Mouse (Mus musculus) small intestine, adult 2 months (tissue): ENCODE data around the gene Smim1. TPM values are rescaled to one million over a fixed set of nuclear protein-coding genes. Genes with fewer than 3 reads are reported as not detected.

Experiments used
- H3K27ac ChIP-seq: fragments of 200-500 bp; 2 replicates; pipeline ENCODE4 v1.5.1; 2012; ENCODE audit warnings: low read depth, low read length, control low read depth, inconsistent platforms; ENCODE audit not compliant: insufficient read depth
- H3K27me3 ChIP-seq: fragments of 200-500 bp; 2 replicates; pipeline ENCODE4 v1.6.1; 2012; ENCODE audit warnings: mild to moderate bottlenecking, moderate library complexity, low read length, inconsistent platforms; ENCODE audit not compliant: control insufficient read depth, insufficient read depth
- H3K36me3 ChIP-seq: fragments of 200-500 bp; 2 replicates; pipeline ENCODE4 v1.6.1; 2012; ENCODE audit warnings: mild to moderate bottlenecking, low read length, control low read depth, inconsistent platforms; ENCODE audit not compliant: control insufficient read depth, insufficient read depth
- H3K4me1 ChIP-seq: fragments of 200-500 bp; 2 replicates; pipeline ENCODE4 v1.6.1; 2012; ENCODE audit warnings: low read length, inconsistent platforms, mixed read lengths; ENCODE audit not compliant: control insufficient read depth, insufficient read depth, insufficient read length
- H3K4me3 ChIP-seq: fragments of 200-500 bp; 2 replicates; pipeline ENCODE4 v1.5.1; 2012; ENCODE audit warnings: low read depth, mild to moderate bottlenecking, control low read depth, inconsistent platforms, low read length, moderate library complexity
- CTCF ChIP-seq: fragments of 200-500 bp; IDR thresholded peaks from 2 replicates; pipeline ENCODE4 v1.5.1; 2012; ENCODE audit warnings: low read depth, mild to moderate bottlenecking, control low read depth, inconsistent platforms, low read length, moderate library complexity, mixed read lengths; ENCODE audit not compliant: insufficient replicate concordance, insufficient read length; ENCODE audit errors: extremely low read depth
- POLR2A ChIP-seq: fragments of 200-500 bp; IDR thresholded peaks from 2 replicates; pipeline ENCODE4 v1.6.1; 2012; ENCODE audit warnings: low read depth, mild to moderate bottlenecking, control low read depth, inconsistent platforms, low read length, moderate library complexity
- WGBS: fragments of 180-500 bp; shearing (Covaris S2); methylation state at CpG from one replicate; pipeline ENCODE4 v1.1.7; 2018; 5-methylcytosine and 5-hydroxymethylcytosine counted together
- polyA plus RNA-seq: library from polyadenylated mRNA; depleted of rRNA; stranded (reverse); fragments of >200 nt; gene quantifications from 2 replicates; pipeline ENCODE4 v1.2.3, GENCODE M21; 2012; rRNA removed

Smim1 gene
- polyA plus RNA-seq, 1 experiment: 6.5 TPM

DNA sequence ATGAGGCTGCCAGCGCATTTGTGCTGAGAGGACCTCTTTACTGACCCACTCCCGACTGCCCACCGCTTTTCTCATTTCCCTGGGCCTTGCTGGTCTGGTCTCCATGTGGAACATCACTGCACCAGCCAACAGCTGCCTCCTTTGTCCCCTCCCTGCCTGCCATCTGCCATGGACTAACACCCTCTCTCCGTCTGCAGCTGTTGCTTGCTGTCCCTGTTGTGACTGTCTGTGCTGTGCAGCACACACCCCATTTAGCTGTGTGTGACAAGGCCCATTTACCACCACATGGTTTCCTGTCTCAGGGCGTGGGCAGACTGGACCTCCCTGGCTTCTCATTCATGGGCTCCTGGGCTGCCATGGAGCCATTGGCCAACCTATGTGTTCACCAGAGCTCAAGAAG lies 20.5 kb downstream of the Smim1 start:
- TF ChIP-seq POLR2A (no peak), CTCF (no peak)
- H3K4me3 ChIP-seq: no peak overlapping the region

DNA sequence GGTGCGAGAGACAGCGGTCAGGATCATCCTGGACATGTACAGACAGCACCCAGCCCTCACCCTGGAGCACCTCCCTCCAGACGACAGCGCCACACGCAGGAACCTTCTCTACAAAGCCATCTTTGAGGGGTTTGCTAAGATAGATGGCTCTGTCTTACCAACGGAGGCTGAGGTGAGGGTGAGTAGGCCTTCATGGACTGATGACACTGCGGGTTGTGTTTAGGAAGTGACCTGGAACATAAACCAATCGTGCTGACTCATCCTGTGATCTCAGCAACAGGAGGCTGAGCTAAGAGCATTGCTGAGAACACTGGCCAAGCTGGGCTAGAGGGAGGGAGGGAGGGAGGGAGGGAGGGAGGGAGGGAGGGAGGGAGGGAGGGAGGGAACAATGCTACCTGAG lies 32.5 kb downstream of the Smim1 start:
- WGBS: 91% methylated on average over 8 of the region's 8 CpGs
- Histone ChIP-seq H3K27me3 (no peaks in the 10 kb centered on the region), H3K4me1 (no peaks in the 10 kb centered on the region), H3K36me3 (peaks cover 74% of the 10 kb centered on the region), H3K4me3 (no peak overlapping the region), H3K27ac (no peak overlapping the region)
- TF ChIP-seq CTCF (no peak), POLR2A (no peak)

More for the DNA sequence above, 20.5 kb downstream of the Smim1 start:
- H3K4me1 ChIP-seq: no peaks in the 10 kb centered on the region
- H3K27me3 ChIP-seq: no peaks in the 10 kb centered on the region
- H3K36me3 ChIP-seq: peaks cover 10% of the 10 kb centered on the region; the same call in 1 of the 2 replicates
- no peak overlapping the region for H3K27ac ChIP-seq
- WGBS: 90% methylated on average over 5 of the region's 5 CpGs

DNA sequence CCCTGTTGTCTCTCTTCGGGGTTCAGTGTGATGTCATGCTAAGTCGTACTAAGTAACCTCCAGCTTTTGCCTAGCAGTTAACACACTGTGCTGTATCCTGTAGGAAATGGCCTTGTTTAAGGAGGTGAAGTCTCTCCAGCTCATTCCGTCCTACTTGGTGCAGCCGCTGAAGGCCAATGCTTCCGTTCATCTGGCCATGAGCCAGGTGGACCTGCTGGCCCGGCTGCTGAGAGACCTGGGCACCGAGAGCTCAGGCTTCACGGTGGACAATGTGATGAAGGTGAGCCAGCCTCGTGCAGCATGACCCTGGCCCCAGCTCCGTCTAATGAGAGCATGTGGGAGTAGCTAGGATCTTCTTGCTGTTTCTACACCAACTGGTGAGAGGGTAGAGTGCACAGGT lies 33.3 kb downstream of the Smim1 start:
- TF ChIP-seq POLR2A (no peak), CTCF (no peak)
- 87% methylated on average over 10 of the region's 10 CpGs for WGBS
- H3K36me3 ChIP-seq: peaks cover 78% of the 10 kb centered on the region
- H3K4me1 ChIP-seq: no peaks in the 10 kb centered on the region
- no peak overlapping the region for H3K27ac ChIP-seq
- no peak overlapping the region for H3K4me3 ChIP-seq
- H3K27me3 ChIP-seq: no peaks in the 10 kb centered on the region

DNA sequence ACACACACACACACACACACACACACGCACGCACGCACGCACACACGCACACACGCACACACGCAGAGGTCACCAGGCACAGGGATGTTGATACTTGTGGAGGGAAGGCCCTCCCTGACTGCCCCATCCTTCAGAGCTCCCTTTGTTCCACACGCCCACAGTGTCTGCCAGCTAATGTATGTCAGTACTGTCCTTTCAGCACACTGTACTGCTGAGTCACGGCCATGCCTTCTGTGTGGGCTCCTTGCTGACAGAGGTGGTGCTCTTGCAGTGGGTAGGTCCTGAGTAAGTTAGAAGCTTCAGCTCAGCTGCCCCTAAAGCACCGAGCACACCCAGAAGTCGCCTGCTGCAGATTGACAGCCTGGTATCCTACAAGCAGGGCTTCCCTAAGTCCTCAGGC lies 45.6 kb downstream of the Smim1 start:
- no peak for TF ChIP-seq POLR2A
- H3K4me1 ChIP-seq: peaks cover 5% of the 10 kb centered on the region; the same call in 1 of the 2 replicates
- no peak overlapping the region for H3K4me3 ChIP-seq
- peaks cover 47% of the 10 kb centered on the region for H3K36me3 ChIP-seq
- WGBS: 93% methylated on average over 11 of the region's 11 CpGs
- H3K27ac ChIP-seq: no peak overlapping the region
- H3K27me3 ChIP-seq: no peaks in the 10 kb centered on the region

DNA sequence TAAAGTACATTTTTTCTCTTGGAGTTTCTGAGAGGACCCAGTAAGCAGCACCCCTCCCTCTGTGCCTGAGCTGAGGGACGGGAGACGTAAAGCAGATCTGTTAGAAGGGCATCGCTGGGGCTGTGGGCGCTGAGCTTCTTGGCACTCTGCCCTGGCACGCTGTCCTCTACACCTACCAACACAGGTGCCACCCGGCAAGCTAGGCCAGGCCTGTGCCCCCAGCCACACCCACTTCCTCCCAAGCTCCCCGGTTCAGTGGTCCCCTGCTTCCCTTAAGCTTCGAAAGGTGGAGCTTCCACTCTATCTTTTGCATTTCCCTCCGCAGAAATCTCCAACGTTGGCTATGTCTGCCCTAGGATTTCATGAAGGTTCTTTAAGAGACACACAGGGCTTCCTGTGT lies 46.8 kb downstream of the Smim1 start:
- TF ChIP-seq POLR2A (no peak), CTCF (no peak)
- Histone ChIP-seq H3K36me3 (peaks cover 36% of the 10 kb centered on the region), H3K4me1 (peaks cover 5% of the 10 kb centered on the region), H3K27me3 (no peaks in the 10 kb centered on the region), H3K4me3 (no peak overlapping the region), H3K27ac (no peak overlapping the region)
- 72% methylated on average over 10 of the region's 10 CpGs for WGBS

DNA sequence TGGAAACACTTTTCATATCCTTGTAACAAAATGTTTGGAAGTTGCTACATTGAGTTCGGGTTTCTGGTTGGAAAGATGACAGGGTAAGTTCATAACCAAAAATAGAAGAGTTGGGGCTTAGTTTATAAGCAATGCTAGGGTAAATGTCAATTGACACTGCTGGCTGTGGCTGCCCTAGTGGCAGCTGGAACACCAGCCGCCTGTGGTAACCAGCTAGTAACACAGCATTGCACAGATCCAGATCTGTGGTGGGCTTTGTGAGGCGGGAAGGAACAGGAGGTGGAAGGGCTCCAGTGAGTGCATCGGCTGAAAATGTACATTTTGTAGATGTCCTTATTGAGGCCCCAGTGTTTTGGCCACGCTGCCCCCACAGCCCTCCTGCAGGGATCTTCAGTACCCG lies 50.3 kb downstream of the Smim1 start:
- H3K4me1 ChIP-seq: peaks cover 9% of the 10 kb centered on the region
- H3K36me3 ChIP-seq: peaks cover 20% of the 10 kb centered on the region
- 38% methylated on average over 6 of the region's 6 CpGs for WGBS
- H3K4me3 ChIP-seq: peak overlapping the region; percentile 44
- H3K27me3 ChIP-seq: no peaks in the 10 kb centered on the region
- H3K27ac ChIP-seq: no peak overlapping the region
- TF ChIP-seq POLR2A (no peak), CTCF (no peak)

DNA sequence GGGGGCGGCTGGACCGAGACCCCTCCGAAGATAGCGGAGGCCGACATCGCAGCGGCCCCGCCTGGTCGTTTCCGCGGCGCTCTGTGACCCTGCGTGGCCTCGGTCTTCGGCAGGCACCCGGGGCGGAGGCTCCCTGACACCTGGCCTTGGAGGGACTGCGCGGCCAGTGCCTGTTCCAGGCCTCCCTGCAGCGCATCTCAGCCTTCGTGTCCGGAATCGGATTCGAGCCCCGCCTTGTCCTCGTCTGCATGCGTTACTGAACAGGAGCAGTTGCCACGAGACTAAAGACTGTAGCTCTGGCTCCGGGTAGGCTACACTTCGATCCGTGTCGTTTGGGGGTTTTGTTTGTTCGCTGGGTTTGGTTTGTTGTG lies 50.8 kb downstream of the Smim1 start:
- H3K27ac ChIP-seq: no peak overlapping the region
- peaks cover 21% of the 10 kb centered on the region for H3K36me3 ChIP-seq
- H3K27me3 ChIP-seq: no peaks in the 10 kb centered on the region
- no peak for TF ChIP-seq POLR2A
- TF ChIP-seq CTCF: no peak
- WGBS: under 1% methylated on average over 33 of the region's 33 CpGs
- peaks cover 9% of the 10 kb centered on the region for H3K4me1 ChIP-seq
- H3K4me3 ChIP-seq: peak overlapping the region; percentile 99

DNA sequence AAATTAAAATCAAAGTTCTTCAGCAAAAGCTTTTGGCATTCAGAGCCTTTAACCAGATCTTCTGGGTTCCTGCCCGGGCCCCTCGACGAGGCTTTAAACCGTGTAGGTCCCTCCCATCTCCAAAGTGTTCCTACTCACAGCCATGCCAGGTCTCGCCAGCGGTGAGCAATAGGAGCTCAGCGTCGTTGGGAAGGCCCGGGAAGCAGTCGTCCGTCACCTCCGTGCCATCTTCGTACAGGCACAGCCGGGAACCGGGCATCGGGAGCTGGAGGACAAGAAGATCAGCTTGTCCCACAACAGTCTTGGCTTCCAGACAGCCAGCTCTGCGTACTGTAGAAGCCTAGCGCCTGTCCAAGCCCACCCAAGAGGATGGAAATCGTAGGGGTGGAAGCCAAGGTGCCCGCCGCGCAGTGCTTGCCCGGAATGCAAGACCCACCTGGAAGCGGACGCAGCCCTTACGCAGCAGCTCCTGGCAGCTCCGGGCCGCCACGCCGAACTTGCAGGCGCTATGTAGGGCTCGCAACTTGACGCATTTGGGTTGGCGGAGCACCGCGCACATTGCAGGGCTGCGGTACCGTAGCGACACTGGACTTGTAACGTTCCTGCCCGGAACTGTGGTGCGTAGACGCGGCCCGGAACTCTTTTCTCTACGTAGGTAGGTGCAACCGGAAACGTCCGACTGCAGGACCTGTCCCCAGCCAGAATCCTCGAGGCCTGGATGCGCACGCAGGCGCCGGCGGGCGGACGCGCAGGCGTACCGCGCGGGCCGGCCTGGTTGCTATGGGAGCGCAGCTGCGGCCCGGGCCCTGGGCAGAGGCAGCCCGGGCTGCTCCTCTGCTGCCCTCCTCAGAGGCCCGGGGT lies 51.4 kb downstream of the Smim1 start, which contains the start of the genes Dffb and Cep104:
TSS of gene Dffb (minus strand) at position 696 of the 861 bp plus-strand sequence.
TSS of gene Cep104 (plus strand) at position 764 of the 861 bp plus-strand sequence.
- Histone ChIP-seq H3K36me3 (peaks cover 19% of the 10 kb centered on the region), H3K4me3 (peak within 1 kb of the TSS; percentile 99), H3K4me1 (peaks cover 9% of the 10 kb centered on the region), H3K27ac (peak within 1 kb of the TSS; percentile 81), H3K27me3 (no peaks in the 10 kb centered on the region)
- WGBS: under 1% methylated on average over 68 of the region's 68 CpGs
- TF ChIP-seq POLR2A (peak; percentile 63), CTCF (no peak)

Other genes starting within 250 kb of the Smim1 start
- gene A430005L14Rik, start 69.0 kb downstream of the Smim1 start, polyA plus RNA-seq: 32.7 and 43.1 TPM in 2 replicates
- gene Dffb, start 51.1 kb downstream of the Smim1 start, polyA plus RNA-seq: 15.4 and 30.5 TPM in 2 replicates
- 5.5 and 9.3 TPM in 2 replicates for gene Cep104, start 51.0 kb downstream of the Smim1 start, polyA plus RNA-seq
- 33.6 and 63.5 TPM in 2 replicates for gene Lrrc47, start 14.5 kb downstream of the Smim1 start, polyA plus RNA-seq
- gene Ccdc27, start 16.4 kb upstream of the Smim1 start, polyA plus RNA-seq: not detected in 2 replicates
- 0.14 and 0.58 TPM in 2 replicates for gene Trp73, start 114.0 kb upstream of the Smim1 start, polyA plus RNA-seq
- gene Wrap73, start 116.1 kb upstream of the Smim1 start, polyA plus RNA-seq: 10.9 and 16.9 TPM in 2 replicates
- gene Tprgl, start 134.4 kb upstream of the Smim1 start, polyA plus RNA-seq: 74.5 and 129 TPM in 2 replicates
- gene Megf6, start 144.5 kb upstream of the Smim1 start, polyA plus RNA-seq: 1.7 and 3.5 TPM in 2 replicates